Mouse (Mus musculus): ENCODE data around the gene Tbc1d30. TPM values are rescaled to one million over a fixed set of nuclear protein-coding genes. Genes with fewer than 3 reads are reported as not detected.
"Not testable (repeated sequence)": the region's sequence is repeated elsewhere in the genome, so short reads cannot be mapped to it uniquely, and the experiment has no call there.

The Tbc1d30 gene
- polyA plus RNA-seq, 1 experiment from 2014 or later, result 2.6 TPM

- not testable (repeated sequence) for H3K4me3 ChIP-seq (replicated peaks); H3K4me2 ChIP-seq (replicated peaks); H3K9ac ChIP-seq; H3K9me3 ChIP-seq (replicated peaks); H3K27me3 ChIP-seq; ATAC-seq (ENCODE audit: insufficient number of reproducible peaks, low FRiP score, low TSS enrichment, low read depth); H3K27ac ChIP-seq (replicated peaks); H3K4me1 ChIP-seq; H3K36me3 ChIP-seq
- WGBS, result 64% methylated on average over 14 of the region's 14 CpGs
Measured at GRCm38 (mm10) chr10:121336536-121336935, 14.5 kb downstream of the Tbc1d30 start.

- H3K27me3 ChIP-seq, result no peaks in the 10 kb centered on the region
- H3K9ac ChIP-seq, result no peak overlapping the region
- H3K4me2 ChIP-seq (replicated peaks), result no peak overlapping the region
- H3K9me3 ChIP-seq (replicated peaks), result no peaks in the 10 kb centered on the region
- H3K4me1 ChIP-seq, result no peaks in the 10 kb centered on the region
- WGBS, result 75% methylated on average over 3 of the region's 3 CpGs
- no peak overlapping the region for H3K4me3 ChIP-seq (replicated peaks)
- H3K27ac ChIP-seq (replicated peaks), result no peak overlapping the region
- ATAC-seq (ENCODE audit: insufficient number of reproducible peaks, low FRiP score, low TSS enrichment, low read depth), result no peak
- H3K36me3 ChIP-seq, result no peaks in the 10 kb centered on the region
Measured at GRCm38 (mm10) chr10:121334576-121334975, 16.5 kb downstream of the Tbc1d30 start.

- no peaks in the 10 kb centered on the region for H3K36me3 ChIP-seq
- H3K4me3 ChIP-seq (replicated peaks), result no peak overlapping the region
- H3K27me3 ChIP-seq, result no peaks in the 10 kb centered on the region
- H3K4me2 ChIP-seq (replicated peaks), result no peak overlapping the region
- ATAC-seq (ENCODE audit: insufficient number of reproducible peaks, low FRiP score, low TSS enrichment, low read depth), result no peak
- no peak overlapping the region for H3K9ac ChIP-seq
- no peaks in the 10 kb centered on the region for H3K4me1 ChIP-seq
- no peak overlapping the region for H3K27ac ChIP-seq (replicated peaks)
- no peaks in the 10 kb centered on the region for H3K9me3 ChIP-seq (replicated peaks)
- 10% methylated on average over 7 of the region's 7 CpGs for WGBS
Measured at GRCm38 (mm10) chr10:121330940-121331339, 20.1 kb downstream of the Tbc1d30 start.

GRCm38 (mm10) chr10:121329586-121329985, 21.5 kb downstream of the Tbc1d30 start:
- 50% methylated on average over 4 of the region's 4 CpGs for WGBS

GRCm38 (mm10) chr10:121326167-121326566, 24.9 kb downstream of the Tbc1d30 start:
- Histone ChIP-seq H3K9me3 (replicated peaks) (no peaks in the 10 kb centered on the region), H3K4me3 (replicated peaks) (no peak overlapping the region), H3K9ac (no peak overlapping the region), H3K27me3 (no peaks in the 10 kb centered on the region), H3K36me3 (no peaks in the 10 kb centered on the region), H3K4me2 (replicated peaks) (no peak overlapping the region), H3K27ac (replicated peaks) (no peak overlapping the region), H3K4me1 (no peaks in the 10 kb centered on the region)
- no peak for ATAC-seq (ENCODE audit: insufficient number of reproducible peaks, low FRiP score, low TSS enrichment, low read depth)

More at GRCm38 (mm10) chr10:121329586-121329985, 21.5 kb downstream of the Tbc1d30 start:
- ATAC-seq (ENCODE audit: insufficient number of reproducible peaks, low FRiP score, low TSS enrichment, low read depth), result no peak
- H3K27me3 ChIP-seq, result no peaks in the 10 kb centered on the region
- H3K36me3 ChIP-seq, result no peaks in the 10 kb centered on the region
- no peak overlapping the region for H3K27ac ChIP-seq (replicated peaks)
- H3K9ac ChIP-seq, result no peak overlapping the region
- H3K4me2 ChIP-seq (replicated peaks), result no peak overlapping the region
- no peaks in the 10 kb centered on the region for H3K9me3 ChIP-seq (replicated peaks)
- no peaks in the 10 kb centered on the region for H3K4me1 ChIP-seq
- no peak overlapping the region for H3K4me3 ChIP-seq (replicated peaks)

- Histone ChIP-seq H3K4me1 (no peaks in the 10 kb centered on the region), H3K4me3 (replicated peaks) (no peak overlapping the region), H3K27me3 (no peaks in the 10 kb centered on the region), H3K4me2 (replicated peaks) (no peak overlapping the region), H3K36me3 (no peaks in the 10 kb centered on the region), H3K27ac (replicated peaks) (no peak overlapping the region), H3K9ac (no peak overlapping the region), H3K9me3 (replicated peaks) (no peaks in the 10 kb centered on the region)
- ATAC-seq (ENCODE audit: insufficient number of reproducible peaks, low FRiP score, low TSS enrichment, low read depth), result no peak
- WGBS, result 57% methylated on average over 7 of the region's 7 CpGs
Measured at GRCm38 (mm10) chr10:121323493-121323892, 27.6 kb downstream of the Tbc1d30 start.

- Histone ChIP-seq H3K9ac (no peak overlapping the region), H3K4me3 (replicated peaks) (no peak overlapping the region), H3K4me2 (replicated peaks) (no peak overlapping the region), H3K27ac (replicated peaks) (no peak overlapping the region), H3K9me3 (replicated peaks) (no peaks in the 10 kb centered on the region), H3K27me3 (no peaks in the 10 kb centered on the region), H3K36me3 (no peaks in the 10 kb centered on the region), H3K4me1 (peaks cover 17% of the 10 kb centered on the region)
- ATAC-seq (ENCODE audit: insufficient number of reproducible peaks, low FRiP score, low TSS enrichment, low read depth), result no peak
- 74% methylated on average over 7 of the region's 7 CpGs for WGBS
Measured at GRCm38 (mm10) chr10:121318397-121318950, 32.6 kb downstream of the Tbc1d30 start.

GRCm38 (mm10) chr10:121316361-121316760, 34.7 kb downstream of the Tbc1d30 start:
- WGBS, result 68% methylated on average over 10 of the region's 10 CpGs

GRCm38 (mm10) chr10:121315321-121316283, 35.5 kb downstream of the Tbc1d30 start:
- H3K9ac ChIP-seq, result no peak overlapping the region
- no peak overlapping the region for H3K27ac ChIP-seq (replicated peaks)
- H3K4me3 ChIP-seq (replicated peaks), result peak overlapping the region; percentile 17; the same call in 1 of the 2 replicates
- H3K4me1 ChIP-seq, result peaks cover 21% of the 10 kb centered on the region
- no peaks in the 10 kb centered on the region for H3K36me3 ChIP-seq
- no peaks in the 10 kb centered on the region for H3K9me3 ChIP-seq (replicated peaks)
- ATAC-seq (ENCODE audit: insufficient number of reproducible peaks, low FRiP score, low TSS enrichment, low read depth), result no peak
- 25% methylated on average over 27 of the region's 27 CpGs for WGBS
- peaks cover 9% of the 10 kb centered on the region for H3K27me3 ChIP-seq
- H3K4me2 ChIP-seq (replicated peaks), result peak overlapping the region; percentile 29

More at GRCm38 (mm10) chr10:121316361-121316760, 34.7 kb downstream of the Tbc1d30 start:
- Histone ChIP-seq H3K27me3 (peaks cover 9% of the 10 kb centered on the region; the same call in 1 of the 2 replicates), H3K9ac (no peak overlapping the region), H3K9me3 (replicated peaks) (no peaks in the 10 kb centered on the region), H3K27ac (replicated peaks) (no peak overlapping the region), H3K4me2 (replicated peaks) (no peak overlapping the region; the same call in 1 of the 2 replicates), H3K4me1 (peaks cover 17% of the 10 kb centered on the region), H3K4me3 (replicated peaks) (no peak overlapping the region), H3K36me3 (no peaks in the 10 kb centered on the region)
- ATAC-seq (ENCODE audit: insufficient number of reproducible peaks, low FRiP score, low TSS enrichment, low read depth), result no peak

- H3K27me3 ChIP-seq, result peaks cover 21% of the 10 kb centered on the region
- no peaks in the 10 kb centered on the region for H3K36me3 ChIP-seq
- no peaks in the 10 kb centered on the region for H3K9me3 ChIP-seq (replicated peaks)
- no peak overlapping the region for H3K4me3 ChIP-seq (replicated peaks)
- no peak overlapping the region for H3K4me2 ChIP-seq (replicated peaks)
- peaks cover 31% of the 10 kb centered on the region for H3K4me1 ChIP-seq
- ATAC-seq (ENCODE audit: insufficient number of reproducible peaks, low FRiP score, low TSS enrichment, low read depth), result no peak; the same call in 1 of the 2 replicates
- no peak overlapping the region for H3K9ac ChIP-seq
- no peak overlapping the region for H3K27ac ChIP-seq (replicated peaks)
- WGBS, result 27% methylated on average over 4 of the region's 4 CpGs
Measured at GRCm38 (mm10) chr10:121314186-121314585, 36.9 kb downstream of the Tbc1d30 start.

- Histone ChIP-seq H3K36me3 (no peaks in the 10 kb centered on the region), H3K9me3 (replicated peaks) (no peaks in the 10 kb centered on the region), H3K9ac (no peak overlapping the region), H3K4me2 (replicated peaks) (no peak overlapping the region), H3K27ac (replicated peaks) (no peak overlapping the region), H3K27me3 (peaks cover 27% of the 10 kb centered on the region), H3K4me3 (replicated peaks) (no peak overlapping the region), H3K4me1 (peaks cover 31% of the 10 kb centered on the region)
- no peak for ATAC-seq (ENCODE audit: insufficient number of reproducible peaks, low FRiP score, low TSS enrichment, low read depth)
- WGBS, result 90% methylated on average over 3 of the region's 3 CpGs
Measured at GRCm38 (mm10) chr10:121313049-121313448, 38.0 kb downstream of the Tbc1d30 start.
